Mouse (Mus musculus): ENCODE data around the gene Srgap3. TPM values are rescaled to one million over a fixed set of nuclear protein-coding genes. Genes with fewer than 3 reads are reported as not detected.

Srgap3 gene
- polyA plus RNA-seq, 1 experiment = 0.71 TPM

DNA sequence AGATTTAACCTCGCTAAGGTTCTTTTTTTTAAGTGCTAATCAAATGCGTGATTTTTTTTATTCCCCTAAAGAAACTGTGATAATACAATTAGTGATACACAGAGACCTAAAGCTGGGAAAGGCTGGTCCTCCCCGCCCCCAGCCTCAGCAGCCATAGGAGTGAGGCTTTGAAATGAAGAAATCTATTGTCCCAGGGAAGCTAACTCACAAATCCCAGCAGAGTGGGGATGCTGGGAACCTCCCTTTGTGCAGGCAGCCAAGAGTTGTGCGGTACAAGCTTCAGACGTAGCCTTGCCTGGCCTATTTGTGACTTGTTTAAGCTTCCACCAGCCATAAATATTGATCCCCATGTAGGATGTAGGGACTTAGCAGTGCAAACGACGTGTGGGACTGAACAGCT, 43.8 kb downstream of the Srgap3 start:
- no peaks in the 10 kb centered on the region for H3K4me1 ChIP-seq (ENCODE audit: control insufficient read depth, insufficient read depth, insufficient read length, low read length)
- no peak overlapping the region for H3K4me3 ChIP-seq (ENCODE audit: insufficient read depth, low read depth, low read length)

DNA sequence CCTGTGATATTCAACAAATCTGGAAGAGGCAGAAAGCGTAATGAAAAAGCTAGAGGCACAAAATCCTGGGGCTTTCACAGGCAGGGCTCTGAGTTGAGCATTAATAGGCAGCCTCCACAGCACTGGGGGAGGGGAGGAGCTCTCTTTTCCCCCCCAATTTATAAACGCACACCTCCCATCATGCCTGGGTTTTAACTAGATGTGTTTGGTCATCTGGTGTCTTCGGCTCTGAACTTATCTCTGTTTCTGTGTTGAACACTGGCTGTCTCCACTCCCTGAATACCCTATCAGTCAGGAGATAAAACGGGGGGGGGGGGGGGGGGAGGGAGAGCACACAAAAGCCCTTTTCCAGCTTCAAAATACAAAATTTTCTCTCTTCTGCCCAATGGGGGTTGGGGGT, 44.3 kb downstream of the Srgap3 start:
- no peak overlapping the region for H3K27ac ChIP-seq (replicated peaks; ENCODE audit: low read depth, low read length)
- no peak overlapping the region for H3K4me3 ChIP-seq (ENCODE audit: insufficient read depth, low read depth, low read length)
- no peaks in the 10 kb centered on the region for H3K4me1 ChIP-seq (ENCODE audit: control insufficient read depth, insufficient read depth, insufficient read length, low read length)

More for the DNA sequence above, 43.8 kb downstream of the Srgap3 start:
- no peak overlapping the region for H3K27ac ChIP-seq (replicated peaks; ENCODE audit: low read depth, low read length)

DNA sequence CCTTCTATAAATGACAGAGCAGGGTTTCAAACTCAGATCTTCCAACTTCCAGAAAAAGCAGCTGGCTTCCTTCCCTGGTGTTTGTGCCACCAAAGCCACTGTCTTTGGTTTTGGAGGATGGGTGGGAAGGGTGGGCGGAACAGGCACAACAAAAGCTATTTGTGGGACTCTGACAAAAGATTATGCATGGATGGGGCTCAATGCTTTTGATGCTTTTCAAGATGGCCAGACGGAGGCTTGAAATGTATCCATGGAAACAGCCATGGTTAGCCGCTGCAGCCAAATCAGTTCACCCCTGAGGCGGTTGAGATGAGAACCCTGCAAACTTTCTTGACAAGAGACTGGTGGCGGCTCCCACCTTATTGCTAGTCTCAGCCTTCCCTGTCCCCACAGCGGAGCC, 46.8 kb downstream of the Srgap3 start:
- no peak overlapping the region for H3K27ac ChIP-seq (replicated peaks; ENCODE audit: low read depth, low read length)
- H3K4me1 ChIP-seq (ENCODE audit: control insufficient read depth, insufficient read depth, insufficient read length, low read length) = no peaks in the 10 kb centered on the region
- H3K4me3 ChIP-seq (ENCODE audit: insufficient read depth, low read depth, low read length) = no peak overlapping the region

- no peak overlapping the region for H3K4me3 ChIP-seq (ENCODE audit: insufficient read depth, low read depth, low read length)
- no peaks in the 10 kb centered on the region for H3K4me1 ChIP-seq (ENCODE audit: control insufficient read depth, insufficient read depth, insufficient read length, low read length)
- H3K27ac ChIP-seq (replicated peaks; ENCODE audit: low read depth, low read length) = no peak overlapping the region
Measured at GRCm38 (mm10) chr6:112899711-112900110, 47.4 kb downstream of the Srgap3 start.

DNA sequence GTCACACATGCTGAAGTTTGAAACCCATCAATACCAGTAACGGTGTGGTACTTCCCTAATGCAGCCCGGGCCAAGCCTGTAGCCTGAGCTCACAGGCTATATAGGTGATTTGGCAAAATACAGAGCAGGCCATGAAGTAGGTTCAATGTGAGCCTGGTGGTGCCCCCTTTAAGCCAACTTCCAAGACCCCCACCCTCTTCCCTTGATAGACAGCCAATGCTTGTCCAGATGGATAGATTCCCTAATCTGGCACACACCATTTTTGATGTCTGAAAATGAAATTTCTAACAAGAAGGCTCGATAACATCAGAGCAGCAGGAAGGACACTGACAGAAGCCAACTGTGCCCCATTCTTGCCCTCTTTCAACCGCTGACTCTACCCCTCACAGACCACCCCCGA, 47.8 kb downstream of the Srgap3 start:
- H3K4me3 ChIP-seq (ENCODE audit: insufficient read depth, low read depth, low read length) = no peak overlapping the region
- no peaks in the 10 kb centered on the region for H3K4me1 ChIP-seq (ENCODE audit: control insufficient read depth, insufficient read depth, insufficient read length, low read length)
- H3K27ac ChIP-seq (replicated peaks; ENCODE audit: low read depth, low read length) = no peak overlapping the region

GRCm38 (mm10) chr6:112898435-112898834, 48.6 kb downstream of the Srgap3 start:
- Histone ChIP-seq H3K27ac (replicated peaks; ENCODE audit: low read depth, low read length) (no peak overlapping the region), H3K4me3 (ENCODE audit: insufficient read depth, low read depth, low read length) (no peak overlapping the region), H3K4me1 (ENCODE audit: control insufficient read depth, insufficient read depth, insufficient read length, low read length) (no peaks in the 10 kb centered on the region)

GRCm38 (mm10) chr6:112896372-112896771, 50.7 kb downstream of the Srgap3 start:
- Histone ChIP-seq H3K4me1 (ENCODE audit: control insufficient read depth, insufficient read depth, insufficient read length, low read length) (no peaks in the 10 kb centered on the region), H3K27ac (replicated peaks; ENCODE audit: low read depth, low read length) (no peak overlapping the region)

GRCm38 (mm10) chr6:112890331-112890751, 56.7 kb downstream of the Srgap3 start:
- no peak overlapping the region for H3K27ac ChIP-seq (replicated peaks; ENCODE audit: low read depth, low read length)
- H3K4me3 ChIP-seq (ENCODE audit: insufficient read depth, low read depth, low read length) = no peak overlapping the region
- H3K4me1 ChIP-seq (ENCODE audit: control insufficient read depth, insufficient read depth, insufficient read length, low read length) = peaks cover 5% of the 10 kb centered on the region

More at GRCm38 (mm10) chr6:112896372-112896771, 50.7 kb downstream of the Srgap3 start:
- H3K4me3 ChIP-seq (ENCODE audit: insufficient read depth, low read depth, low read length) = no peak overlapping the region

DNA sequence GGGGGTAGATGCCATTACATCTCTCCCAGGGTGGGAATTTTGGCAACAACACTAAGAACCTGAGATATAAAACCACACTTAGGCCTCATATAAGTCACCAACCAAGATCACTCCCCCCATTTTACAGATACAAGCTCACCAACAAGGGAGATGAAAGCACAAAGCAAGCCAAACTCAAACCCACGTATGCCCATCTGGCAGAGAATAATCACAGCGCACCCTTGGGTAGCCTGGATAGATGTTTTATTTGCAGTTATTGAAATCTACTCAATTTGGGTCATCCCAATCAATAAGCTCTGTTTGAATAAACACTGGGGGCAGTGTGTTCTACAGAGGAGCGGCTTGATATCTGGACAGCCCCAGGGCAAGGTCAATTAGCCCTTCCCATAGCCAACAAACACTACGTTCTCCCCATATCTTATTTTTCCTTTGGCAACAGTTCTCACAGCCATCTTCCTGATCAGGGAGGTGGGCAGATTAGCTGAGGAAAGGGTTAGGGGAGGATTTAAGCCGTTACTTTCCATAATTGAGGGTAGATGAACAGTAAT, 63.4 kb downstream of the Srgap3 start:
- H3K4me1 ChIP-seq (ENCODE audit: control insufficient read depth, insufficient read depth, insufficient read length, low read length) = no peaks in the 10 kb centered on the region
- no peak overlapping the region for H3K4me3 ChIP-seq (ENCODE audit: insufficient read depth, low read depth, low read length)
- H3K27ac ChIP-seq (replicated peaks; ENCODE audit: low read depth, low read length) = no peak overlapping the region

- Histone ChIP-seq H3K27ac (replicated peaks; ENCODE audit: low read depth, low read length) (no peak overlapping the region), H3K4me1 (ENCODE audit: control insufficient read depth, insufficient read depth, insufficient read length, low read length) (no peaks in the 10 kb centered on the region), H3K4me3 (ENCODE audit: insufficient read depth, low read depth, low read length) (no peak overlapping the region)
Measured at GRCm38 (mm10) chr6:112880048-112880534, 67.0 kb downstream of the Srgap3 start.

- Histone ChIP-seq H3K4me1 (ENCODE audit: control insufficient read depth, insufficient read depth, insufficient read length, low read length) (no peaks in the 10 kb centered on the region), H3K27ac (replicated peaks; ENCODE audit: low read depth, low read length) (no peak overlapping the region), H3K4me3 (ENCODE audit: insufficient read depth, low read depth, low read length) (no peak overlapping the region)
Measured at GRCm38 (mm10) chr6:112879154-112879553, 67.9 kb downstream of the Srgap3 start.

GRCm38 (mm10) chr6:112873089-112873835, 73.8 kb downstream of the Srgap3 start:
- H3K4me1 ChIP-seq (ENCODE audit: control insufficient read depth, insufficient read depth, insufficient read length, low read length) = no peaks in the 10 kb centered on the region
- no peak overlapping the region for H3K4me3 ChIP-seq (ENCODE audit: insufficient read depth, low read depth, low read length)
- no peak overlapping the region for H3K27ac ChIP-seq (replicated peaks; ENCODE audit: low read depth, low read length)

- H3K27ac ChIP-seq (replicated peaks; ENCODE audit: low read depth, low read length) = no peak overlapping the region
- no peak overlapping the region for H3K4me3 ChIP-seq (ENCODE audit: insufficient read depth, low read depth, low read length)
- H3K4me1 ChIP-seq (ENCODE audit: control insufficient read depth, insufficient read depth, insufficient read length, low read length) = no peaks in the 10 kb centered on the region
Measured at GRCm38 (mm10) chr6:112871241-112871780, 75.8 kb downstream of the Srgap3 start.

DNA sequence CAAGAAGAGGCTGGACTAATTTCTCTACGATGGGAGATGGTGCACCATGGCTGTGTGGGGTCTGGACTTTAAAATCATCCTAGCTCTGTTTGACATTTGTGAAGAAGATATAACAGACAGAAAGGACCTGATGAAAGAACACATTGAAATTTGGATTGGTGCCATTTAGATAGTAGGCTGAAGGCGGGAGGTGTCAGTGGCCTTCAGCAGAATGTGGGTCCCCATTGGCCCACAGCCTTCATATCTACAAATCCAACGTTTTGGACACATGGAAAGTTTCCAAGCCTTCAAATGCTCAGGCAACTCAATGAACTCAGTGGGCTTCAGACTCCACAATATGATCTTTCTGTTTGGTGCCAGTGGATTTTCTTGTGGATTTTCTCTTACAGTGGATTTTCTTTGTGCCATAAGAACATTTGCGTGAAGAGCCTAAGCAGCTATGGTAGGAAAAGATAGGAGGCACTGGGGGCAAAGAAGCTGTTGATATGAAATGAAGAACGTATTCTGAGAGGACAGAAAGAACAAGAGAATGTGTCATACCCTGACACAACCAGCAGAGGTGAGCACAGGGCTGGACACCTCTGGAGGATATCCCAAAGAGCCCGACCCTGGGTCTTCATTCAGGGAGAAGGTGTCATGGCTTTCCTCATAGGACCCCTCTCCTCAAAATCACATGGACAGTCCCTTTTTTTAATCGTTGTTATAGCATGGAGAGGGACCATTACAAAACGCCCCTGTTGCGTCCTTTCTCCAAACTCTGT, 78.7 kb downstream of the Srgap3 start:
- Histone ChIP-seq H3K4me3 (ENCODE audit: insufficient read depth, low read depth, low read length) (no peak overlapping the region), H3K4me1 (ENCODE audit: control insufficient read depth, insufficient read depth, insufficient read length, low read length) (no peaks in the 10 kb centered on the region), H3K27ac (replicated peaks; ENCODE audit: low read depth, low read length) (no peak overlapping the region)

- no peak overlapping the region for H3K4me3 ChIP-seq (ENCODE audit: insufficient read depth, low read depth, low read length)
- no peaks in the 10 kb centered on the region for H3K4me1 ChIP-seq (ENCODE audit: control insufficient read depth, insufficient read depth, insufficient read length, low read length)
- no peak overlapping the region for H3K27ac ChIP-seq (replicated peaks; ENCODE audit: low read depth, low read length)
Measured at GRCm38 (mm10) chr6:112866096-112866495, 81.0 kb downstream of the Srgap3 start.
